Mouse (Mus musculus): Measurements from ENCODE around the gene Sdf2.
A peak's percentile ranks its signal among the peaks of the same experiment; 100 is the strongest.
"Not testable (repeated sequence)": the region's sequence is repeated elsewhere in the genome, so short reads cannot be mapped to it uniquely, and the experiment has no call there.

Sdf2 gene

DNA sequence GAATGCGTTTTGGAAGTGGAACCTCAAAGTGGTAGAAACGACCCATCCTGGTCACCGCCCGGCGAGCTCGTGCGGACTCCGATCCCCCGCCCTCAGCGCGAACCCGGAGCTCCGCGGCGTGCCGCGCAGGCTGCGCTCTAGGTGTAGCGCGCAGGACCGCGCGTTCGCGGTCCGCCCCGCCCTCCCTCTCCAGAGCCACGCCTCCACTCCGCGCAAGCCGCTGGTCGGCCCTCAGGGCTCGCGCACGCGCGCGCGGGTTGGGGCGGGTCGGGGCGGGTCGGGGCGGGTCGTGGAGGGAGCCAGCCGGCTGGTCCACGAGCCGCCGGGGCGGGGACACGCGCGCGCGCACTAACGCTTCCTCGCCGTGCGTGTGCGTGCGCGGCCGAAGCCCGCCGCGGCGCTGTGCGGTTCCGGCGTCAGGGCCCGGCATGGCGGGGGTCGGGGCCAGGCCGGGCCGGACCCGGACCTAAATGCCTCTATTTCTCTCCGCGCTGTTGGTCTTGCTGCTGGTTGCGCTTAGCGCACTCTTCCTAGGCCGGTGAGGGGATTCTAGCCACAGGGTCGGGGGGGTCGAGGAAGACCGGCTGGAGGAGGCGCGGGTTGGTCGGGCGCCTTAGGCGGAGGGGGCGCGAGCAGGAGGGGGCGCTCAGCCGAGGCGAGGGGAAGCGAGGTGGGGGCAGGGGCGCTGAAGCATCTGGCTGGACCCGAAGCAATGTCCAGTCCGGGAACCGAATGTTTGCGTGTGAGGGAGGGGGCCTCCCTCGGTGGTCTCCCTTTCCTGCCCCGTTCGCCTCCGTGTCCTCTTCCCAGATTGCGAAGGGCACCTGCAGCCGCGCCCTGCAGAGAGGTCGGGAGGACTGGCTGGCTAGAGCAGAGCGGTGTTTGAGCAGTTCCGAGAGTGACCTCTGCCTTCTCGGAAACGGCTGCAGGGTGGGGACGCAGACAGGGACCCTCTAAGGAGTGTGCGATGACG, 16.1 kb downstream of the Sdf2 start, which contains the start of gene 2610507B11Rik:
TSS of gene 2610507B11Rik (plus strand) at position 373 of the 973 bp plus-strand sequence.
- DNase-seq (ENCODE audit: low spot score in 2 of 2): peak; percentile 91 to 93

DNA sequence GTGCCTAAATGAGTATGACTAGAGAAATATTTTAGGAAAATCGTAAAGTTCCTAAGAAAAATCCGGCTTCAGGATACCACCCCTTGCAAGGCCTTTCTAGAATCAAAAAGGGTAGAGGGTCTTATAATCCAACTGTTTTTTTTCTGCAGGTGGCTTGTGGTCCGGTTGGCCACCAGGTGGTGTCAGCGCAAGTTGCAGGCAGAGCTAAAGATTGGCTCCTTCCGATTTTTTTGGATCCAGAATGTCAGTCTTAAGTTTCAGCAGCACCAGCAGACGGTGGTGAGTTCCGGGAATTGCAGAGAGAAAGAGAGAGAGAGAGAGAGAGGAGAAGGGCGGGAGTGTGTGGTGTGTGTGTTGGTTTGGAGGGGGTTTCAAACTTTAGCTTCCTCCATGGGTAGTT, 17.0 kb downstream of the Sdf2 start:
- peak; percentile 34 to 35 for DNase-seq (ENCODE audit: low spot score in 2 of 2)

DNA sequence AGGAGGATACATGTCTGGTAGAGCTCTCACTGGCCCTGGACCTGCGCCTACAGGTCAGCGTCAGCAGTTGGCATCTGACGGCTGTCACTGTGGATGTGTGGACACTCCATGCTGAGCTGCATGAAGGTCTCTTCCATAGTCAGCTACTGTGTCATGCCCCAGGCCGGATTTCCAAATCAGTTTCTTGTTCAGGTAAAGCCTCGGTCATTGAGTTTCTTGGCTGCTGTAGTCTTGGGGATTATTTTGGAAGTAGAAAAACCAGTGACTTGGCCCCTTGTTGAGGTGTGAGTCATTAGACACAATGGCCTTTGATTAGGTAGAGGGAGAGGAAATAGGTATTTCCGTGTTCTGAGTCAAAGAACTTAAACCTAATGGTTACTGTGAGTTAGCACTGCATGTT, 20.0 kb downstream of the Sdf2 start:
- no peak for DNase-seq (ENCODE audit: low spot score in 2 of 2)

DNA sequence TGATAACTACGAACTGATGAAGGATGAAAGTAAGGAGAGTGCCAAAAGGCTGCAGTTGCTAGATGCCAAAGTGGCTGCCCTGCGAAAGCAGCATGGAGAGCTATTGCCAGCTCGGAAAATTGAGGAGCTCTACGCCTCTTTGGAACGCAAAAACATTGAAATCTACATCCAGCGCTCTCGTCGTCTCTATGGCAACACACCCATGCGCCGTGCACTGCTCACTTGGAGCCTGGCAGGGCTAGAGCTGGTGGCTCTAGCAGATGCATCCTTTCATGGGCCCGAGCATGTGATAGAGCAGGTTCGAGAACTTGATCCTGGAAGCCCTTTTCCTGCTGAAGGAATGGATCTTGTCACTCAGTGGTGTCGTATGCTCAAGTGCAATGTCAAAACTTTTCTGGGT, 26.4 kb downstream of the Sdf2 start:
- no peak for DNase-seq (ENCODE audit: low spot score in 2 of 2)

DNA sequence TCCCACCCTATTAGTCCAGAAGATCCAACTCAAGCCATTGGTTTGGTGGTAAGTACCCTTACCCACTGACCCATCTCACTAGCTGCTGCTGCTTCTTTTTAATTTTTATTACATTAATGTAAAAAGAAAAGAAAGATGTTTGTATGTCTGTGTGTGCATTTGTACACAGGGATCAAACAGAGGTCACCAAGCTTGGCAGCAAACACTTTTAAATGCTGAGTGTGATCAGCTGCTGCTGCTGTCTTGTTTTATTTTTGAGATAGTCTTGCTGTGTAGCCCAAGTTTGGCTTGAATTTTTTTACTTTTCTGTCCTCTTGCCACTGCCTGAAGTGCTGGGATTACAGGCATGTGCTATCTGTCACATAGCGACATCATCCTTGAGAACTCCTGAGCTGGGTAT, 30.1 kb downstream of the Sdf2 start:
- DNase-seq (ENCODE audit: low spot score in 2 of 2): no peak

DNA sequence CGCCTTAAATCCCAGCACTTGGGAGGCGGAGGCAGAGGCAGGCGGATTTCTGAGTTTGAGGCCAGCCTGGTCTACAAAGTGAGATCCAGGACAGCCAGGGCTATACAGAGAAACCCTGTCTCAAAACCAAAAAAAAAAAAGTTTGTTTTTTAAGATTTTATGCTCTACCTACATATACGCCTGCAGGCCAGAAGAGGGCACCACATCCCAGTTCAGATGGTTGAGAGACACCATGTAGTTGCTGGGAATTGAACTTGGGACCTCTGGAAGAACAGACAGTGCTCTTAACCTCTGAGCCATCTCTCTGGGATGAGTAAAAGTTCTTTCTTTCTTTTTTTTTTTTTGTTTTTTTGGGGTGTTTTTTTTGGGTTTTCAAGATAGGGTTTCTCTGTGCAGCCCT, 30.6 kb downstream of the Sdf2 start:
- not testable (repeated sequence) for DNase-seq (ENCODE audit: low spot score in 2 of 2)

DNA sequence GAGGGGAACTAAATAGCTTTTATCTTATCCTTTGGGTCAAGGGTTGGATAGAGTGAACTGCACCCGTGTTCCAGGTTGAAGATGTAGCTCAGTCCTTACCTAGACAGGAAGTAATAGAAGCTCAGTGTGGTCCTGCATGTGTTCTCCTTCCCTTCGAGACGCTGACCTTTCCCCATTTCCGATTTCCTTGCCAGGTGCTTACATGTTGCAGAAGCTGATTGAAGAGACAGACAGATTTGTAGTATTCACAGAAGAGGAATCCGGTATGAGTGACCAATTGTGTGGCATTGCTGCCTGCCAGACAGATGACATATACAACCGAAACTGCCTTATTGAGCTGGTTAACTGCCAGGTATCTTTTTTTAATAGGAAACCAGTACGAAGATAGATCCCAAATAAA, 33.3 kb downstream of the Sdf2 start:
- DNase-seq (ENCODE audit: low spot score in 2 of 2): peak in 1 of 2 experiments; percentile 17

DNA sequence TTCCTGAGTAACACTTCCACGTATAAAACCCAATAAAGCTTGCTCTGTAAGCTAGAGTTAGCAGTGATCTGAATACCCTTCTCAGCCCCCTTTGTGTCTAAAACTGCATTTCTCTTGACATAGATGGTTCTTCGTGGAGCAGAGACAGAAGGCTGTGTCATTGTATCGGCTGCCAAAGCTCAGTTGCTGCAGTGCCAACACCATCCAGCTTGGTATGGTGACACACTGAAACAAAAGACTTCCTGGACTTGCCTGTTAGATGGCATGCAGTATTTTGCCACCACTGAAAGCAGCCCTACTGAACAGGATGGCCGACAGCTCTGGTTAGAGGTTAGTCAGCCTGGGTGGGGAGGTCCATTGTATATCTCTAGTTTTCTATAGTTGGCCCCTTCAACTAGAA, 34.0 kb downstream of the Sdf2 start:
- no peak for DNase-seq (ENCODE audit: low spot score in 2 of 2)

DNA sequence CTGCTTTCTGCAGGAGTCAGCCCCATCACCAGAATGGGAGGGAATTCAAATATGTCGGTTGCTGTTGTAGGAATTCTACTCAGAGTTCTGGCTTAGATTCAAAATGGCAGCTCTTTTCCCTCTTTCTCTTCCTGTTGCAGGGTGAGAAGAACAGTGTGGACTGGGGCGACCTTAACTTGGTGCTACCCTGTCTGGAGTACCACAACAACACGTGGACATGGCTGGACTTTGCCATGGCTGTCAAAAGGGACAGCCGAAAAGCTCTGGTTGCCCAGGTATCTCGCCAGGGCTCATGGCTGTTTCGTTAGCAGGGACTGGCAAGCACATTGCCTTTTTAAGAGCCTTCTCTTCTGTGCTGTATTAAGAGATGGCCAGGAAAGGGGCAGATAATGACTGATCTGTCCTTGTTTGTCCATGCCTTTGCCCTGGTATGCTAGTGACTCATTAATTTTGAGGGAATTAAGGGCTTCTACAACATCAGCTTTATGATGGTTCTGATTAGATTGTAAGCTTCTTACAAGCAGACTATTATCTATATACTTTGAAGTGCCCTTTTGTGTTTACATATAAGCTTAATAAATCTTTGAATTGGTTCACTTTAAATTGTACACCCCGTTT, 43.7 kb downstream of the Sdf2 start:
- DNase-seq (ENCODE audit: low spot score in 2 of 2): no peak

DNA sequence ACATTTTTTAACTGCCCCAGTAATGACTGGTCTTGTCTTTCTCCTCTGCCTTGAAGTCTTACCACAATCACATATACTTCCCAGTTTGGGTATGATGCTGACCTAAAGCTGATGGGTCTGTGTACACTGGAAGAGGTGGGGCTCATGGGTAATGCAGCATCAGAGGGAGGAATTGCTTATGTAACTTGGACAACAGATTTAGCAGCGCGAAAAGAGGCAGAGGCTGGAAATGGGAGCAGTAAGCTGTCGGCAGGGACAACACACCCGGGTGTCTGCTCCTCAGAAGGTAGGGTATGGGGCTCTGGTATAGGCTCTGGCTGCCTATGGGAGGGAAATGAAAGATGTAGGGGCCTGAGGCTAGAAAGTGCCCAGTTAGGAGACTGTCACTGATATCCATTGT, 45.1 kb downstream of the Sdf2 start, which contains the start of gene BC030499:
TSS of gene BC030499 (plus strand) at position 188 of the 400 bp plus-strand sequence.
- DNase-seq (ENCODE audit: low spot score in 2 of 2): no peak

DNA sequence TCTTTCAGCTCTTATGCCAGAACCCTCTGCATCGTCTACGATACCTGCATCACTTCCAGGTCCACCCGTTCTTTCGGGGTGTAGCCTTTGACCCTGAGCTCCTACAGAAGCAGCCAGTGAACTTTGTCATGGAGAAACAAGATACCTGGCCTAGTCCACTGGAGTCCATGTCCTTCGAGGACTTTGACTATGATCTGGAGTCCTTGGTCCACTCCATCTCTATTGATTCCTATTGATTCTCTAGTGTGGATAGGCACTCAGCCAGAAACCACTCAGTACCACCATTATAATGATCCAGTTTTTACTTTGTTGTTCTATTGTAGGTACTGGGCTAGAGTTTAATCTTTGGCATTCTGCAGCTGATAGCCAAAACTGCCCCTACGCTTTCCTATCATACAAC, 49.0 kb downstream of the Sdf2 start:
- no peak for DNase-seq (ENCODE audit: low spot score in 2 of 2)

DNA sequence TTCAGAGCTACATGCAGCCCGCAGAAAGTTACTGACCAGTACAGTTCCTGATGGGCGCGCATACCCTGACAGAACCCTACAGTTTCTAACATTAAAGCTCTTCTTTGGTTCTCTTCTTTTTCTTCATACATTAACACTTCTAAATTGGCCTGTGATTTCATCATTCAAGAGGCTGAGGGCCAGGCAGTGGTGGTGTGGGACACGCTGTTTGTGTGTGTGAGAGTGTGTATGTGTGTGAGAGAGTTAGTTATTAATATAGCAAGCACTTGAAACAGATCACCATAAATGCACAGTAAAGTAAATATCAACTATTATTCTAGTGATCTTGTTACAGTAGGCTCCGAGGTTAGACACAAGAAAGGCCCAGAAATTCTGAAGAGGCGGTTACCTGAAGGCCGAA, 55.4 kb downstream of the Sdf2 start:
- DNase-seq (ENCODE audit: low spot score in 2 of 2): no peak

DNA sequence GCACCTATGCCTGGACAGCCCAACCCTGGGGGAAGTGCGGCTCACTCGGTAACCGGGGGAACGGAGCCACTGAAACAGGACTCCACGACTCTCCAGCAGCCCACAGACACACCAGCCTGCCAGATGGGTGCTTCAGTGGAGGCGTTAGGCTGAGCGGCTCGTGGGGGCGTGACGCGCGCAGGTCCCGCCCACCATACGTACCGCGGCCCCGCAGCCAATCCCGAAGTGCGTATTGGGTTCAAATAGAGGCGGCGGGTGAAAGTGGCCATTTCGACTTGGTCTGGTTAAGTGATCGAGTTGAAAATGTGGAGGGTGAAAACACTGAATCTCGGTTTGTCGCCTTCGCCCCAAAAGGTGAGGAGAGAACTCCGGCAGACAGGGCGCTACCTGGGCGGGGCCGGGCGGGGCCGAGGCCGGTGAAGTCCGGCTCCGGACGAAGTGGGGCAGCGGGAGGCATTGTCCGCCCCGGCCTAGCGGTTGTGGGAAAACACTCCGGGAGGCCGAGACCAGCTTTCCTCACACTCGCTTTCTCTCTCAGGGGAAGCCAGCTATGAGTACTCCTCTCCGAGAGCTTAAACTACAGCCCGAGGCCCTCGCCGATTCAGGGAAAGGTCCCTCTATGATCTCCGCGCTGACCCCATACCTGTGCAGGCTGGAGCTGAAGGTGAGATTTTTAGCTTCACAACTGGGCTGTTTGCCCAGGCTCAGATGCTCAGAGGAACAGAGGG, 56.0 kb downstream of the Sdf2 start, which contains the start of gene Spag5:
TSS of gene Spag5 (plus strand) at position 173 of the 728 bp plus-strand sequence.
- peak; percentile 86 to 90 for DNase-seq (ENCODE audit: low spot score in 2 of 2)
